Mouse (Mus musculus) T-cell, adult 2 months (primary cell): ENCODE results near the gene Orm3.

ENCODE experiments used
- DNase-seq: peaks from one replicate; pipeline ENCODE4 v3.0.0; 2022; ENCODE audit warnings: low spot score

The Orm3 gene

GRCm38 (mm10) chr4:63370897-63371296 lies 14.9 kb downstream of the Orm3 start:
- no peak for DNase-seq

GRCm38 (mm10) chr4:63371890-63372289 lies 15.9 kb downstream of the Orm3 start:
- DNase-seq = peak; percentile 66

DNA sequence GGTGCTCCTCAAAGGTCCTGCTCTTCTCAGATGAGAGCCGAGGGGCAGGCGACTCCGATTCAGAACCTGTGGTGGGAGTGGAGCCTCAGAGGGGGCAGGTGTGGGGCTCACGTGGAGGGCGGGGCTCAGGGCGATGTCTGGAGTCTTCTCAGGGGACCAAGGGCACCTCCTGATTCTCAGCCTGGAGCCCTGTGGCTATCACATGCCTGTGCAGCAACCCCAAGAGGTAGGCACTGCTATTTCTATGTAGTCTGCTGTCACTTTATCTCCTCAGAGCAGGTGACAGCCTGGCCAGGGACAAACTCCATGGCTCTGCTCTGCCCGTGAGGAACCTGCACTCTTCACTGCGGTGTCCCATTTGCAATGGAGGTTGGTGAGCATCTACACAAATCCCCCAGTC lies 17.4 kb downstream of the Orm3 start:
- DNase-seq = no peak

GRCm38 (mm10) chr4:63374331-63374730 lies 18.4 kb downstream of the Orm3 start:
- DNase-seq = no peak

DNA sequence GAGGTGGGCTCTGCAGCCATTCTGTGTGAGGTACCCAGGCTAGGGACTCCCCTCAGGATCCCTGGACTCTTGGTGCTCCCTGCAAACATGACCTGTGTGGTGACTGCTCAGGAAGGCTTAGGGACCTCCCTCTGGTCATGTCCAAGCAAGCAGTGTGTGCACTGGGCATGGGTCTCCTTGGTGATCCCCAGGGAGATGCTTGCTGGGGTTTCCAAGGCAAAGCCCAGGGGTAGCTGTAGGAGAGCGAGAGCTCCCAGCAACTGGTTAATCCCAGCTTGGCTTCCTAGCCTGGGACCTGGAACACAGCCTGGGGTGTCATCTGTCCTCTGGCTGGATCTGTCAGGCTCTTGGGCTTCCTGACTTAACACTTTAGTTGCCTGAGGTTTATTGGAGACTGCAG lies 19.4 kb downstream of the Orm3 start:
- no peak for DNase-seq

DNA sequence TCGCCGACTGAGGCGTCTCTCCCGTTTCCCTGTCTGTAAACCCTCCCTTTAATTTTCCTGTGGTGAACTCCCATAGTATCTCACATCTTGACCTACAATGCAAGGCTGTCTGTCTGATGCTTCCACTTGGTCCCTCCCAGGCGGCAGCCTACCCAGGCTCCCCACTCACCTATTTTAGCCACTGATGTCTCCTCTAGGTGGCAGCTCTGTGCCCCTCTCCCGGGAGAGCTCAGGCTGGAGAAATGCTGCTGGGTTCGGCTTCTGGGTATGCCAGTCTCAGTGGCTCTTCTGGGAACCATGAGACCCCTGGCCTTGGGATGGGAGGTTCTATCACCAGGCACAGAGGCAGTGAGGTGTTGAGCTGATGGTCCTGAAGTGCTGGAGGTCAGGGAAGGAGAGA lies 21.5 kb downstream of the Orm3 start:
- no peak for DNase-seq

- DNase-seq = no peak
Measured at GRCm38 (mm10) chr4:63382676-63383369, 26.9 kb downstream of the Orm3 start.

DNA sequence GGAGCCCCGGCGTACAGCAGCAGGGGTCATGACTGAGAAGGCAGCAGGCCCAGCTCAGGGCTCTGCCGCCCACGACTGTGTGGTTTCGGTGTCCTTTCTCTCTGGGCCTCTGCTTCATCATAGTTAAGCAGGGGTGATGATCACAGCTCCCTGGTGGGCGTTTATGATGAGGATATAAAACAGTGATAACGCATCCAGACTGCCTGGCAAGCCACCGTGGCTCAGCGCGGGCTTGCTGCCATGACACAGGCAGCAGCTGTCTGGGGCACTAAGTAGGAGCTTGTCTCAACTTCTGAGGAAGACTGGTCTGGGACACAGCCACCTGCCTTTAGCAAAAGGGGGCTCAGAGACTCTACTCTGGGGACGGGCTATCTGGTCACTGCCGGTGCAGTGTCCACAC lies 27.5 kb downstream of the Orm3 start:
- DNase-seq = no peak

DNA sequence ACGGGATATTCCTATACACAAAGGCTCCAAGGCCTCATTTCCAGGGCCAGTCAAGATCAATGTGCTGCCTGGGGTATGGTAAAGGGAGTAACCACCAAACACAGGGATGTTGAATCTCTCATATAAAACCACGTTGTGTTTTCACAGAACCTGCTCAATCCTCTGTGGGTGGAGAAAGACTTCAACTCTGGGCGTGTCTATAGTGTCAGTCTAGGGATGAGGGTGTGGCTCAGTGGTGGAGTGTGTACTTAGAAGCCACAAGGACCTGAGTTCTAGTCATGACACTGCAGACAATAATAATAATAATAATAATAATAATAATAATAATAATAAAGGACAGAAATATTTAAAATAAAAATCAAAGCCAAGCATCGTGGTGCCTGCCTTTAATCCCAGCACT lies 28.3 kb downstream of the Orm3 start:
- peak; percentile 41 for DNase-seq

- DNase-seq = no peak
Measured at GRCm38 (mm10) chr4:63385253-63385652, 29.3 kb downstream of the Orm3 start.

- peak; percentile 93 for DNase-seq
Measured at GRCm38 (mm10) chr4:63385784-63386183, 29.8 kb downstream of the Orm3 start.

DNA sequence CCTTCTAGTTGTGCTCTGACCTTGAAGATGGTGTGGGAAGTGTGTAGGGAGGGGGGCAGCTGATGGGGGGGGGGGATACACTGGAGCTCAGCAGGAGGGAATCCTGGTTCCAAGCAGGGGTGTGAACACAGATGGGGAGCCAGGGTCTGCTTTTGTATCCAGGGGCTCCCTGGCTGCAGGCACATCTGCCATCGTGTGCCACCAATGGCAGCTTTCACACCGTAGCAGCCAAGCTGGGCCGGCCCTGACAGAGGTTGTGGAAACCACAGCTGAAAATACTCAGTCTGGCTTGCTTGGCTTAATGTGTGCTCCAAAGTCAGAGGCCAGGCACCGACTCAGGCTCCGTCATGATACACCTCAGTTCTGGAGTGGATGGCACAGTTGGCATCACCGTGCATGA lies 32.1 kb downstream of the Orm3 start:
- no peak for DNase-seq

DNA sequence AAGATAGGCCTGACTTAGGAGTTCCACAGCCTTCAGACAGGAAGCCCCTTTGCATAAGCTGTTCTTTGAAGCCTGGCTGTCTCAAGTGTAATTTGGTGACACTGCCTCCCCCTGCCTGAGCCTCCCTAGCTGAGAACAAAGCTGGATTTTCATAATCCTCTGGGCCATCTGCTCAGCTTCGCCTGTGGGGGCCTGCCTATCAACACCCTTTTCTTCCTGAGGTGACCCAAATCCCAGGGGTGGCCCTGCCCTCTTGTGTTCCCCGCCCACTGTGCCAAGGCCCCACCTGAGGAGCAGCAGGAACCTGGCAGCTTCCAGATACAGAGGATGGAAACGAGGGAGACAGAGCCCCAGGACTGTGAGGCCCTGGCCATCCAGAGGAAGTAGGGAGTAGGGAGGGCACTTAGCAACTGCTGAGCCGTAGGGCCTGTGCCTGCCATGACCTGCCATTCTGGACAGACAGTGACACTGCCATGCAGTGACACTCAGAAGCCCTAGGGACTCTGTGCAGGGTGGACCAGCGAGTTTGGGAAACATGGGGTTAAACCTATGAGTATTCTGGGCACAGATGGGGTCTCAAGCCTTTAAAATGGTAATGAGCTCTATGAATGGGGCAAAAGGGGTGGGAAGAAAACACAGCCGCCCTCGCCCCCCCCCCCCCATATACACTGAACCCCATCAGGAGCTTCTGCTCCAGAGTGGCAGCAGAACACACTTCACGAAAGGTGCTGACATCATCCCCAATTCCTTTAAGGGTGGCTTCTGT lies 33.3 kb downstream of the Orm3 start:
- peak; percentile 74 for DNase-seq

DNA sequence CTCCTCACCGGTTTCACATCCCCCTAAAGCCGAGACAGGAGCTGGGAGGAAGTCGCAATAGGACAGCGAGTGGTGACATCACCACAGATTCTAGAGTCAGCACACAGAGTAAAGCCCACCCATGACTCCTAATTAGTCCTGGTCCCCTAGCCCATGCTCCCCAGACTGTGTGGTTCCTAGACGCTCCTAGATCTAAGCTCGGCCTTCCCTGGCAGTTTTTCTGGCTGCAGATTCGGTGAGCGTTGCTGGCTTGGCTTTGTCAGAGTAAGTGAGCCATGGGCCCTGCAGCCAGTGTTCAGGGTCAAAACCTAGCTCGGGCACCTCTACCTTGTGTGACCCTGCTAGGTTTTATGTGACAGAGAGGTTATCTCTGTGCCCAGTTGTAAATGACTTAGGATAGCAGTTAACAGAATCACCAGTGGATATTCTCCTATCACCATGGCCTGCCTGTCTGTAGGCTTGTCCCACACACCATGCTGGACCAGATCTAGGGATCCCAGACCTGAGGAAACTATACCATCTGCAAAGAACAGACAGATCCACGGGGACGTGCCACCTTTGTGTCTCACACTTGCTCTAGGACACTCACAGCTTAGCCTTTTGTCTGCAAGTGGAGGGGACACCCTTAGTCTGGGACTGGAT lies 34.0 kb downstream of the Orm3 start:
- no peak for DNase-seq

- DNase-seq = peak; percentile 59
Measured at GRCm38 (mm10) chr4:63391322-63391721, 35.4 kb downstream of the Orm3 start.

DNA sequence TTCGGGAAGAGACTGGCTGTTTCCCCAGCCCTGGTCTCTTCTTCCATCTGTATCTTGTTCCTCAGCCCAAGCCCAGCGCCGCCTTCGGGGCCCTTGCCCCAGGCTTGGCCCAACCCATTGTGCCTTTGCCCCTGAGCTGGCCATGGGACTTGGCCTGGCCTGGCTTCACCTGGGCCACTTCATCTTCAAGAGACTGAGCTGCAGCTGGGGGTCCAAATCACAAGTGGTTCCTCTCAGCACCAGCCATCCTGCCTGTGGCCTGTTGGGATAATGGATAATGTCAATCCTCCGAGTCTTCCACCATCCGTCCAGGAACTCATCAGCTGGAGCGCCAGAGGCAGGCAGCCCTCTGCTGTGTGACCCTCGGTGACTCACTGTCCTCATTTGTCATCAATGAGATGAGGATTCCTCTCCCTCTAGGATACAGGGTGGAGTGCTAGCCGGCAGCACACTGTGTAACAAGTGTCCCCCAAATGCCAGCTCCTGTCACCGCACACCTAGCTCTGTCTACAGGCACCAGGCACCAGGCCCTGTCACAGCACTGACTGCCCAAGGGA lies 42.1 kb downstream of the Orm3 start:
- no peak for DNase-seq

GRCm38 (mm10) chr4:63398854-63399609 lies 43.1 kb downstream of the Orm3 start:
- peak; percentile 81 for DNase-seq

- DNase-seq = no peak
Measured at GRCm38 (mm10) chr4:63399691-63400270, 43.8 kb downstream of the Orm3 start.

- peak; percentile 66 for DNase-seq
Measured at GRCm38 (mm10) chr4:63400541-63401306, 44.8 kb downstream of the Orm3 start.

DNA sequence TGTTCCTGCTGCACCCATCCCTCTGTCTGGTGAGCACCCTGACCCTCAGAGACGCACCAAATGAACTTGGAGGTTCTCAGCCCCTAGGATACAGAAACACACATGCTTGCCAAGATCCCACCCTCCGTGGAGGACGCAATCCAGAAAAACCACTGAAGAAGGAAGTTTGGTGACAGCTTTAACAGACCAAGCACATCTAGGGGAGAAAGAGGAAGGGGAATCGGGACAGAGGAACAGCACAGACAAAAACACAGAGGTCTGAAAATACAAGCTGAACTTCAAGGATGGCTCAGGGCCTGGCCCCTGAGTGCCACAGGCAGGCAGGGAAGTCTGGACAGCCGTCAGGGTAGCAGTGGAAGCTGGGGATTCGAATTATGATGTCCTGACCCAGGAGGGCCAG lies 45.7 kb downstream of the Orm3 start:
- no peak for DNase-seq

GRCm38 (mm10) chr4:63402056-63402455 lies 46.1 kb downstream of the Orm3 start:
- no peak for DNase-seq
